Mouse (Mus musculus): Measurements from ENCODE around the gene Atp13a4.

DNA sequence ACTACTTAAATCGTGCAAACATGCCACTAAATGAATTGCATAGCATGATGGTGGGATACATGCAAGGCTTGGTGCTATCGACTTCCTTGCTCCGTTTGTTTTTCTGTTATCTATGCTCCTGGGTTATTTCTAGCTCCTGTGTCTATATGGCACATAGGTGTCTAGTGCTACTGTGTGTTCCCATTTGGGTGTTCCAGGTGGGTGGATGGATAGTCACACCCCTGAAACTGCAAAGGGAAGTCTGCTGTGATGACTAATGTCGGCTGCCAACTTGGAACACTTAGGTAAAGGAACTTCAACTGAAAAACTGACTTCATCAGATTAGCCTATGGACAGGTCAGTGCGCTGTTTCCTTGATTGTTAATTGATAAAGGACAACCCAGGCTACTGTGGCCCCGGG is 129.8 kb downstream of the Atp13a4 start:
- TF ChIP-seq POLR2A (IDR thresholded peaks at IDR 0.05; ENCODE audit: low read depth, low read length) (no peak), CTCF (conservative IDR thresholded peaks at IDR 0.05; ENCODE audit: insufficient read depth, insufficient read length, low read depth, low read length) (no peak)
